Mouse (Mus musculus): Measurements from ENCODE around the gene Gm44965. TPM values are rescaled to one million over a fixed set of nuclear protein-coding genes. Genes with fewer than 3 reads are reported as not detected.

Gm44965 gene
- total RNA-seq, 2 experiments from 2014 or later = 5.4 TPM; not detected in 1

GRCm38 (mm10) chr6:48666159-48666586 lies 72.4 kb downstream of the Gm44965 start:
- no peak for DNase-seq

GRCm38 (mm10) chr6:48668022-48668421 lies 74.3 kb downstream of the Gm44965 start:
- DNase-seq = no peak

Other genes starting within 250 kb of the Gm44965 start
- gene Krba1, start 198.4 kb upstream of the Gm44965 start, total RNA-seq (2021) = 10 to 100 TPM; 12.3 to 16.1 TPM
- gene Zfp467, start 148.1 kb upstream of the Gm44965 start, total RNA-seq (2021) = 10 to 100 TPM; 17.6 to 20.1 TPM
- gene Sspo, start 145.7 kb upstream of the Gm44965 start, total RNA-seq (2021) = under 1 TPM; 0.16 to 0.27 TPM
- gene Atp6v0e2, start 56.3 kb upstream of the Gm44965 start, total RNA-seq (2021) = 10 to 100 TPM; 42.3 to 47.3 TPM
- gene Lrrc61, start 39.1 kb upstream of the Gm44965 start, total RNA-seq (2021) = 10 to 100 TPM; 11.9 to 14.1 TPM
- 10 to 100 TPM; 40.1 to 47.0 TPM for gene Rarres2, start 21.2 kb upstream of the Gm44965 start, total RNA-seq (2021)
- not detected for gene Gm45021, start 4.3 kb upstream of the Gm44965 start, total RNA-seq (2021)
- 10 to 100 TPM; 18.5 to 25.2 TPM for gene Repin1, start 58 bp upstream of the Gm44965 start, total RNA-seq (2021)
- 1 to 10 TPM; 5.1 TPM for gene Zfp775, start 8.1 kb downstream of the Gm44965 start, total RNA-seq (2021)
- under 1 TPM; 0.36 to 0.47 TPM for gene AI854703, start 32.8 kb downstream of the Gm44965 start, total RNA-seq (2021)
- 1 to 10 TPM; 4.0 to 7.4 TPM for gene Gimap8, start 53.3 kb downstream of the Gm44965 start, total RNA-seq (2021)
- gene Gimap9, start 82.2 kb downstream of the Gm44965 start, total RNA-seq (2021) = 1 to 10 TPM; 2.2 to 2.3 TPM
- gene Gimap4, start 90.6 kb downstream of the Gm44965 start, total RNA-seq (2021) = 10 to 100 TPM; 13.5 to 16.5 TPM
- 10 to 100 TPM; 24.2 to 29.4 TPM for gene Gimap6, start 114.3 kb downstream of the Gm44965 start, total RNA-seq (2021)
- 1 to 10 TPM; 2.1 to 5.2 TPM for gene Gm28053, start 124.7 kb downstream of the Gm44965 start, total RNA-seq (2021)
- gene Gimap7, start 124.7 kb downstream of the Gm44965 start, total RNA-seq (2021) = not detected
- gene Gimap1, start 145.1 kb downstream of the Gm44965 start, total RNA-seq (2021) = 1 to 10 TPM; 7.9 to 9.1 TPM
- gene Gimap5, start 152.3 kb downstream of the Gm44965 start, total RNA-seq (2021) = 1 to 10 TPM; 4.9 to 7.4 TPM
- under 1 TPM; 0.16 to 0.20 TPM for gene Gimap3, start 176.9 kb downstream of the Gm44965 start, total RNA-seq (2021)
- 10 to 100 TPM; 10.8 to 15.2 TPM for gene Tmem176a, start 247.0 kb downstream of the Gm44965 start, total RNA-seq (2021)
- gene Tmem176b, start 247.6 kb downstream of the Gm44965 start, total RNA-seq (2021) = 10 to 100 TPM; 32.9 to 45.7 TPM